Mouse (Mus musculus): ENCODE measurements around the gene Pde6h.

DNA sequence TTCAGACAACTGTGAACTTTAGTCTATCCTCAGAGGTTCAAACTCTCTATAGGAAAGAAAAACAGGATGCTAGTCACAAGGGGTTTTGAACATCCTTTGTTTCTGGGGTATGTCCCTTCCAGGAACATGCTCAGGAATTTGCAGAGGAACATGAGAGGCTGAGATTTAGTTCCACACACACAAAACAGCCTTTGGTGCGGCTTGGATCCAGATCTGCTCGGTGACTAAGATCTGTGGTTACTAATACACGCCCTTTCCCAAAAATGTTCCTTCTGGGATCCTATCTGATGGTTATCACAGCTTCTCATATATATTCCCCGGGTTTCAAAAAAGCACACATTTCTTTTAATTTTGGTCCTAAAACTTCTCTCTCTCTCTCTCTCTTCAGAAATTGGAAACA lies 25.8 kb upstream of the Pde6h start:
- TF ChIP-seq CTCF (IDR thresholded peaks at IDR 0.05; ENCODE audit: low read depth) (no peak), EP300 (optimal IDR thresholded peaks at IDR 0.05) (no peak)
